Mouse (Mus musculus) embryonic fibroblast, embryonic 13.5 days (primary cell): ENCODE results near the gene Cfap65.

ENCODE experiments used
- CTCF ChIP-seq: IDR thresholded peaks from 2 replicates; pipeline ENCODE4 v1.5.1; 2011; ENCODE audit warnings: mild to moderate bottlenecking, control low read depth, low read length, moderate library complexity, borderline replicate concordance; ENCODE audit not compliant: insufficient read depth
- POLR2A ChIP-seq: IDR thresholded peaks from 2 replicates; pipeline ENCODE4 v1.6.1; 2011; ENCODE audit warnings: low read depth, mild to moderate bottlenecking, control low read depth, low read length, moderate library complexity

DNA sequence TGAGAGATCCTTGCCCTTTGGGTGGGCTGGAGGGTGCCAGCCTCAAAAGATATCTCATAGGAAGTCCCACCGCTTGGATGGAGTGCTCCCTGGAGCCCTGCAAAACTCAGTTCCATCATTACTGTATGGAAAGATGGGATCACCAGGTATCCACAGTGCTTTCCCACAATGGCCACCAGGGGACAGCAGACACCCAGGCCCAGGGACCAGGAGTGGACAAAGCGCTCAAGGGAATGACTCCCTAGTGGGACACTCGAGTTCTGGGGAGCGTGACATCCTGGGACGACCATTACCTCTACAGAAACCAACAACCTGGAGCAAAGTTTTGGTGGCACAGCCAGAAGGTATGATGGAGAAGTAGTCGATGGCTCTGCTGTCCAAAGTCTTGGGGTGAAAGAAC, 8.7 kb downstream of the Cfap65 start:
- TF ChIP-seq CTCF (peak; percentile 81), POLR2A (no peak)
